8 mouse cellular contexts compared by ENCODE assay signal in the genomic region with DNA sequence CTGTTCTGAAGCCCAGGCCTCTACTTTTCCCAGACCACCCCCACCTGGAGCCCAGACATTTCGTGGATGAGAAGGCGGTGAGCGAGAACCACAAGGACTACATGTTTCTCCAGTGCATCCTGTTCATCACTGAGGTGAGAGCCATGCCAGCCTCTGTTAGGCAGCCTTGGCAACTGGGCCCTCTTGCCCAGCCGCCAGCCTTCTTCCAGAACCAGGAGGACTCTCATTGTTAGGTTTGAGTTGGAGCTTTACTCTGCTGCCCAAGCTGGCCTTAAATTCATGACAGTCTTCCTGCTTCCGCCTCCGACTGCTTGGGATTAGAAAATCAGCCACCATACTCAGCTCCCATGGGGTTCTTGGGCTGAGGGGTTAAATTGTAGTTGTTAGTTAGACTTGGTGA. TPM values are rescaled to one million over a fixed set of nuclear protein-coding genes. Genes with fewer than 3 reads are reported as not detected.
DNase-seq lines count a peak whose midpoint lies in the region; ATAC-seq and TF ChIP-seq lines count a peak whose summit lies in the region.

No protein-coding gene starts in this region.

- peaks cover 39% of the 10 kb centered on the region for H3K4me1 ChIP-seq in forebrain, embryonic 12.5 days
- peaks cover 19% of the 10 kb centered on the region for H3K4me1 ChIP-seq in forebrain, postnatal 0 days (ENCODE audit: insufficient read depth)
- peaks cover 57% of the 10 kb centered on the region for H3K4me1 ChIP-seq in liver, embryonic 11.5 days (replicated peaks; ENCODE audit: control insufficient read depth, insufficient read depth, low read length)
- peaks cover 40% of the 10 kb centered on the region for H3K4me1 ChIP-seq in hindbrain, embryonic 15.5 days (replicated peaks)
- H3K4me1 ChIP-seq in midbrain, embryonic 16.5 days (ENCODE audit: control insufficient read depth, insufficient read depth, low read length): peaks cover 31% of the 10 kb centered on the region
- H3K4me1 ChIP-seq in cerebellum, adult 2 months (ENCODE audit: control insufficient read depth, insufficient read depth, low read length): peaks cover 29% of the 10 kb centered on the region

- no peak for TF ChIP-seq CTCF in forebrain, postnatal 0 days (IDR thresholded peaks at IDR 0.05; ENCODE audit: low read depth)
- TF ChIP-seq CTCF in cerebellum, adult 2 months (IDR thresholded peaks at IDR 0.05; ENCODE audit: borderline replicate concordance, insufficient read depth, low read depth, low read length): no peak

- no peak overlapping the region for H3K9ac ChIP-seq in forebrain, embryonic 12.5 days
- H3K9ac ChIP-seq in forebrain, postnatal 0 days: no peak overlapping the region
- no peak overlapping the region for H3K9ac ChIP-seq in liver, embryonic 11.5 days (ENCODE audit: low read depth, low read length)
- no peak overlapping the region for H3K9ac ChIP-seq in hindbrain, embryonic 15.5 days
- no peak overlapping the region for H3K9ac ChIP-seq in midbrain, embryonic 16.5 days (ENCODE audit: low read depth, low read length)

- H3K36me3 ChIP-seq in forebrain, embryonic 12.5 days (replicated peaks): peaks cover 59% of the 10 kb centered on the region
- peaks cover 48% of the 10 kb centered on the region for H3K36me3 ChIP-seq in forebrain, postnatal 0 days (ENCODE audit: insufficient read depth)
- peaks cover 54% of the 10 kb centered on the region for H3K36me3 ChIP-seq in liver, embryonic 11.5 days (ENCODE audit: control insufficient read depth, insufficient read depth, low read length)
- peaks cover 30% of the 10 kb centered on the region for H3K36me3 ChIP-seq in hindbrain, embryonic 15.5 days
- peaks cover 22% of the 10 kb centered on the region for H3K36me3 ChIP-seq in midbrain, embryonic 16.5 days (ENCODE audit: control insufficient read depth, insufficient read depth, low read length)

- H3K9me3 ChIP-seq in forebrain, embryonic 12.5 days: no peaks in the 10 kb centered on the region
- H3K9me3 ChIP-seq in forebrain, postnatal 0 days (ENCODE audit: low read length): no peaks in the 10 kb centered on the region
- no peaks in the 10 kb centered on the region for H3K9me3 ChIP-seq in liver, embryonic 11.5 days (ENCODE audit: control insufficient read depth, low read length)
- no peaks in the 10 kb centered on the region for H3K9me3 ChIP-seq in hindbrain, embryonic 15.5 days
- H3K9me3 ChIP-seq in midbrain, embryonic 16.5 days (replicated peaks; ENCODE audit: control insufficient read depth, low read length, poor library complexity, severe bottlenecking): no peaks in the 10 kb centered on the region

- no peak for DNase-seq in forebrain, postnatal 0 days
- no peak for DNase-seq in liver, embryonic 11.5 days (ENCODE audit: low spot score)
- DNase-seq in liver: no peak
- DNase-seq in ovary, postnatal 14 days (ENCODE audit: low spot score): no peak
- no peak for DNase-seq in cerebellum, adult 2 months

- no peak for ATAC-seq in forebrain, embryonic 12.5 days (ENCODE audit: low FRiP score)
- no peak for ATAC-seq in forebrain, postnatal 0 days
- no peak for ATAC-seq in liver, embryonic 11.5 days (replicated peaks; ENCODE audit: low FRiP score)
- ATAC-seq in hindbrain, embryonic 15.5 days (ENCODE audit: low FRiP score, low read depth): no peak
- ATAC-seq in midbrain, embryonic 16.5 days: no peak

- no peaks in the 10 kb centered on the region for H3K27me3 ChIP-seq in forebrain, embryonic 12.5 days
- H3K27me3 ChIP-seq in forebrain, postnatal 0 days (ENCODE audit: insufficient read depth, low read length): no peaks in the 10 kb centered on the region
- H3K27me3 ChIP-seq in liver, embryonic 11.5 days (replicated peaks; ENCODE audit: control insufficient read depth, insufficient read depth, low read length): no peaks in the 10 kb centered on the region
- no peaks in the 10 kb centered on the region for H3K27me3 ChIP-seq in hindbrain, embryonic 15.5 days
- no peaks in the 10 kb centered on the region for H3K27me3 ChIP-seq in midbrain, embryonic 16.5 days (ENCODE audit: control insufficient read depth, insufficient read depth, low read depth, low read length)
- no peaks in the 10 kb centered on the region for H3K27me3 ChIP-seq in cerebellum, adult 2 months (ENCODE audit: control insufficient read depth, insufficient read depth, low read length)

- no peak for TF ChIP-seq POLR2A in cerebellum, adult 2 months (IDR thresholded peaks at IDR 0.05; ENCODE audit: borderline replicate concordance, insufficient read depth, low read length)

- WGBS in forebrain, embryonic 12.5 days: 93% methylated on average over 6 of the region's 6 CpGs
- 90% methylated on average over 6 of the region's 6 CpGs for WGBS in forebrain, postnatal 0 days
- WGBS in liver, embryonic 11.5 days: 92% methylated on average over 6 of the region's 6 CpGs
- 91% methylated on average over 6 of the region's 6 CpGs for WGBS in hindbrain, embryonic 15.5 days
- 92% methylated on average over 6 of the region's 6 CpGs for WGBS in midbrain, embryonic 16.5 days
- 75% methylated on average over 6 of the region's 6 CpGs for WGBS in cerebellum, adult 2 months

- no peak overlapping the region for H3K4me3 ChIP-seq in forebrain, embryonic 12.5 days (replicated peaks)
- no peak overlapping the region for H3K4me3 ChIP-seq in forebrain, postnatal 0 days (ENCODE audit: low read depth, low read length)
- H3K4me3 ChIP-seq in liver, embryonic 11.5 days (ENCODE audit: low read depth, low read length): no peak overlapping the region
- H3K4me3 ChIP-seq in hindbrain, embryonic 15.5 days: no peak overlapping the region
- H3K4me3 ChIP-seq in midbrain, embryonic 16.5 days (ENCODE audit: low read depth, low read length): no peak overlapping the region
- no peak overlapping the region for H3K4me3 ChIP-seq in cerebellum, adult 2 months (replicated peaks; ENCODE audit: insufficient read depth, low read depth, low read length)

- peak overlapping the region; percentile 98 for H3K27ac ChIP-seq in forebrain, embryonic 12.5 days
- no peak overlapping the region for H3K27ac ChIP-seq in forebrain, postnatal 0 days (ENCODE audit: low read depth, low read length)
- H3K27ac ChIP-seq in liver, embryonic 11.5 days (ENCODE audit: low read depth, low read length): peak overlapping the region; percentile 96; the same call in 1 of the 2 replicates
- H3K27ac ChIP-seq in hindbrain, embryonic 15.5 days (replicated peaks): peak overlapping the region; percentile 85; the same call in 1 of the 2 replicates
- H3K27ac ChIP-seq in midbrain, embryonic 16.5 days (ENCODE audit: low read length): 0 out of 2 replicates have a peak overlapping the region, but pooled peaks have one; percentile 91
- H3K27ac ChIP-seq in cerebellum, adult 2 months (ENCODE audit: insufficient read depth, low read length): no peak overlapping the region

- H3K4me2 ChIP-seq in forebrain, embryonic 12.5 days: no peak overlapping the region
- no peak overlapping the region for H3K4me2 ChIP-seq in forebrain, postnatal 0 days (ENCODE audit: low read depth)
- H3K4me2 ChIP-seq in liver, embryonic 11.5 days: no peak overlapping the region
- H3K4me2 ChIP-seq in hindbrain, embryonic 15.5 days: no peak overlapping the region
- H3K4me2 ChIP-seq in midbrain, embryonic 16.5 days (ENCODE audit: low read length): no peak overlapping the region

RNA-seq across cellular contexts. Expression of gene Ptpa, which starts 23.8 kb away (rescaled TPM):
- polyA plus RNA-seq in forebrain, embryonic 12.5 days (2016; fragmentation: Nextera tagmentation; extraction: Ambion mirVana): 131 and 144 TPM in 2 replicates
- 129 and 132 TPM in 2 replicates for total RNA-seq in forebrain, postnatal 0 days (2014; rRNA removed)
- polyA plus RNA-seq in forebrain, postnatal 0 days (2015; fragmentation: Nextera tagmentation; extraction: Ambion mirVana): 143 and 148 TPM in 2 replicates
- 124 and 135 TPM in 2 replicates for polyA plus RNA-seq in liver, embryonic 11.5 days (2014; fragmentation: Nextera tagmentation; extraction: Ambion mirVana)
- polyA plus RNA-seq in hindbrain, embryonic 15.5 days (2015; fragmentation: Nextera tagmentation; extraction: Ambion mirVana): 138 and 150 TPM in 2 replicates
- polyA plus RNA-seq in midbrain, embryonic 16.5 days (2015; fragmentation: Nextera tagmentation; extraction: Ambion mirVana): 146 and 156 TPM in 2 replicates
- 204 and 207 TPM in 2 replicates for polyA plus RNA-seq in cerebellum, adult 2 months (2012; rRNA removed)

RNA-seq across cellular contexts. Expression of gene Crat, which starts 24.0 kb away (rescaled TPM):
- 22.5 and 23.0 TPM in 2 replicates for polyA plus RNA-seq in forebrain, embryonic 12.5 days (2016; fragmentation: Nextera tagmentation; extraction: Ambion mirVana)
- 28.0 and 33.6 TPM in 2 replicates for total RNA-seq in forebrain, postnatal 0 days (2014; rRNA removed)
- polyA plus RNA-seq in forebrain, postnatal 0 days (2015; fragmentation: Nextera tagmentation; extraction: Ambion mirVana): 20.7 and 24.0 TPM in 2 replicates
- polyA plus RNA-seq in liver, embryonic 11.5 days (2014; fragmentation: Nextera tagmentation; extraction: Ambion mirVana): 26.1 and 38.3 TPM in 2 replicates
- 25.7 and 29.5 TPM in 2 replicates for polyA plus RNA-seq in hindbrain, embryonic 15.5 days (2015; fragmentation: Nextera tagmentation; extraction: Ambion mirVana)
- polyA plus RNA-seq in midbrain, embryonic 16.5 days (2015; fragmentation: Nextera tagmentation; extraction: Ambion mirVana): 23.6 and 26.0 TPM in 2 replicates
- 50.9 and 52.1 TPM in 2 replicates for polyA plus RNA-seq in cerebellum, adult 2 months (2012; rRNA removed)

RNA-seq across cellular contexts. Expression of gene Ier5l, which starts 34.4 kb away (rescaled TPM):
- 2.3 and 2.7 TPM in 2 replicates for polyA plus RNA-seq in forebrain, embryonic 12.5 days (2016; fragmentation: Nextera tagmentation; extraction: Ambion mirVana)
- total RNA-seq in forebrain, postnatal 0 days (2014; rRNA removed): 17.7 and 19.9 TPM in 2 replicates
- 4.0 and 6.2 TPM in 2 replicates for polyA plus RNA-seq in forebrain, postnatal 0 days (2015; fragmentation: Nextera tagmentation; extraction: Ambion mirVana)
- 1.2 TPM in 2 replicates for polyA plus RNA-seq in liver, embryonic 11.5 days (2014; fragmentation: Nextera tagmentation; extraction: Ambion mirVana)
- polyA plus RNA-seq in hindbrain, embryonic 15.5 days (2015; fragmentation: Nextera tagmentation; extraction: Ambion mirVana): 2.7 and 2.9 TPM in 2 replicates
- polyA plus RNA-seq in midbrain, embryonic 16.5 days (2015; fragmentation: Nextera tagmentation; extraction: Ambion mirVana): 2.0 TPM in 2 replicates
- 5.1 and 7.5 TPM in 2 replicates for polyA plus RNA-seq in cerebellum, adult 2 months (2012; rRNA removed)

RNA-seq across cellular contexts. Expression of gene Dolpp1, which starts 47.6 kb away (rescaled TPM):
- 51.4 and 52.3 TPM in 2 replicates for polyA plus RNA-seq in forebrain, embryonic 12.5 days (2016; fragmentation: Nextera tagmentation; extraction: Ambion mirVana)
- total RNA-seq in forebrain, postnatal 0 days (2014; rRNA removed): 52.2 and 92.4 TPM in 2 replicates
- polyA plus RNA-seq in forebrain, postnatal 0 days (2015; fragmentation: Nextera tagmentation; extraction: Ambion mirVana): 40.1 and 44.7 TPM in 2 replicates
- 37.6 and 39.9 TPM in 2 replicates for polyA plus RNA-seq in liver, embryonic 11.5 days (2014; fragmentation: Nextera tagmentation; extraction: Ambion mirVana)
- polyA plus RNA-seq in hindbrain, embryonic 15.5 days (2015; fragmentation: Nextera tagmentation; extraction: Ambion mirVana): 59.0 and 60.4 TPM in 2 replicates
- 63.6 and 67.8 TPM in 2 replicates for polyA plus RNA-seq in midbrain, embryonic 16.5 days (2015; fragmentation: Nextera tagmentation; extraction: Ambion mirVana)
- polyA plus RNA-seq in cerebellum, adult 2 months (2012; rRNA removed): 50.5 and 55.9 TPM in 2 replicates

Comparison
In these comparisons a context has a peak if more than half of its experiments do, and no peak if none do; other contexts are left out.
1. H3K27ac ChIP-seq: peak in forebrain, embryonic 12.5 days (single experiment), liver, embryonic 11.5 days (single experiment), hindbrain, embryonic 15.5 days (single experiment) and midbrain, embryonic 16.5 days (single experiment); none in forebrain, postnatal 0 days (single experiment) and cerebellum, adult 2 months (single experiment).